Mouse (Mus musculus) midbrain, embryonic 11.5 days (tissue): ENCODE data around the gene Ugt1a9. TPM values are rescaled to one million over a fixed set of nuclear protein-coding genes. Genes with fewer than 3 reads are reported as not detected.

Experiments
- ATAC-seq: fragments of 200-750 bp; cut with Nextera tagmentation; 2 replicates; pipeline ENCODE4 v1.8.0; 2017; ENCODE audit warnings: moderate TSS enrichment, moderate library complexity; ENCODE audit not compliant: low FRiP score
- DNase-seq: peaks from one replicate; pipeline ENCODE4 v3.0.0; 2015; ENCODE audit warnings: low spot score; ENCODE audit errors: missing footprints
- H3K27ac ChIP-seq: fragments of 300-500 bp; sonication (generic); 2 replicates; pipeline ENCODE4 v1.5.1; 2014; ENCODE audit warnings: low read depth, low read length
- H3K27me3 ChIP-seq: fragments of 300-500 bp; sonication (generic); 2 replicates; pipeline ENCODE4 v1.6.1; 2014; ENCODE audit warnings: mild to moderate bottlenecking, low read length, moderate library complexity, mixed read lengths; ENCODE audit not compliant: control insufficient read depth, insufficient read depth
- H3K36me3 ChIP-seq: fragments of 300-500 bp; sonication (generic); 2 replicates; pipeline ENCODE4 v1.6.1; 2014; ENCODE audit warnings: mild to moderate bottlenecking, low read length, moderate library complexity, mixed read lengths; ENCODE audit not compliant: control insufficient read depth, insufficient read depth
- H3K4me1 ChIP-seq: fragments of 300-500 bp; sonication (generic); 2 replicates; pipeline ENCODE4 v1.6.1; 2014; ENCODE audit warnings: low read length; ENCODE audit not compliant: control insufficient read depth, insufficient read depth
- H3K4me2 ChIP-seq: fragments of 300-500 bp; sonication (generic); 2 replicates; pipeline ENCODE4 v1.6.1; 2014; ENCODE audit warnings: mild to moderate bottlenecking, moderate library complexity
- H3K4me3 ChIP-seq: fragments of 300-500 bp; sonication (generic); 2 replicates; pipeline ENCODE4 v1.5.1; 2014; ENCODE audit warnings: low read depth, low read length
- H3K9ac ChIP-seq: fragments of 300-500 bp; sonication (generic); 2 replicates; pipeline ENCODE4 v1.6.1; 2014; ENCODE audit warnings: low read length
- H3K9me3 ChIP-seq: fragments of 300-500 bp; sonication (generic); 2 replicates; pipeline ENCODE4 v1.6.1; 2016; ENCODE audit warnings: low read length; ENCODE audit not compliant: control insufficient read depth
- WGBS: fragments of 180-500 bp; shearing (Covaris S2); extraction: QIAGEN DNeasy Blood & Tissue Kit; methylation state at CpG from one replicate; pipeline ENCODE4 v1.1.7; 2014; 5-methylcytosine and 5-hydroxymethylcytosine counted together
- polyA plus RNA-seq: library from polyadenylated mRNA; unstranded; fragments of >200 nt; fragmentation: Nextera tagmentation; extraction: Ambion mirVana; gene quantifications from 2 replicates; pipeline ENCODE4 v1.2.1, GENCODE M21; 2014

The Ugt1a9 gene
- polyA plus RNA-seq, 1 experiment from 2014 or later, result not detected

DNA sequence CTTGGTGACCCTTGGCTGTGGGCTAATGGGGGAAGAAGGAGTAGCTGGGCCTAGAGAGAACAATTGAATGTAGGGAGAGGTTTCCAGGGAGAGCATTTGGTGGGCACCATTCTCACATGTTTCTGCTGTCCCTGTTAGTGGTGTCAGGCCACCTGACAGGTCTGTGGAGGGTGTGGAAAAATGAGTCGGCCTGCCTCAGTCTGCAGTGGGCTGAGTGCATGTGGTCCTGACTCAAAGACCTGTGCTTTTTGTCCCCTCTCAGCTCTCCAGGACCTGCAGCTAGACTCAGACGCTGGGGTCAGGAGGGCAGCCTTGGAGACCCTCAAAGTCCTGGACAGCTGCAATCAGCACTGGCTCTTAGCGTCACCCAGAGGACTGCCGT, 189.0 kb downstream of the Ugt1a9 start:
- Histone ChIP-seq H3K27me3 (no peaks in the 10 kb centered on the region), H3K4me2 (no peak overlapping the region), H3K4me1 (no peaks in the 10 kb centered on the region), H3K27ac (no peak overlapping the region), H3K9ac (no peak overlapping the region), H3K4me3 (no peak overlapping the region), H3K36me3 (peaks cover 38% of the 10 kb centered on the region), H3K9me3 (peaks cover 52% of the 10 kb centered on the region)
- 84% methylated on average over 4 of the region's 4 CpGs for WGBS
- no peak for DNase-seq
- ATAC-seq, result peak; percentile 5

DNA sequence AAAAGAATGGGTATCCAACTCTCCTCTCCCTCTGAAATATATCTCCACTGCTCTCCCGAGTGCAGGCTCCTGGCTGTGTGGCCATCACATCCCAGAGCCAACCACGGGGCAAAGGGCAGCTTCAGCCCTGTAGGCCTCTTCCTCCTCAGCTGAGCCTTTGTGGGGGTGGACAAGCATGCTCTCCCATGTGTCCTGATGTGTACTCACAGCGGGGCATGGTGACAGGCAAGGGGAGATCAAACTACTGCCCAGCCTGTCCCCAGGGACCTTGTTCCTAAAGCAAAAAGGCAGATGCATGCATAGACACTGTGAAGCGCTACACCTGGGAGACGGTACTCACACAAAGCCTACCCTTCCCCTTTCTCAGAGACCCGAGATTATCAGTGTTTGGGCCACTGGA, 189.5 kb downstream of the Ugt1a9 start:
- no peak for DNase-seq
- Histone ChIP-seq H3K4me3 (no peak overlapping the region), H3K9ac (no peak overlapping the region), H3K27ac (no peak overlapping the region), H3K27me3 (no peaks in the 10 kb centered on the region), H3K9me3 (peaks cover 48% of the 10 kb centered on the region), H3K36me3 (peaks cover 43% of the 10 kb centered on the region), H3K4me2 (no peak overlapping the region), H3K4me1 (no peaks in the 10 kb centered on the region)
- WGBS, result 82% methylated on average over 6 of the region's 6 CpGs
- peak; percentile 19 for ATAC-seq

DNA sequence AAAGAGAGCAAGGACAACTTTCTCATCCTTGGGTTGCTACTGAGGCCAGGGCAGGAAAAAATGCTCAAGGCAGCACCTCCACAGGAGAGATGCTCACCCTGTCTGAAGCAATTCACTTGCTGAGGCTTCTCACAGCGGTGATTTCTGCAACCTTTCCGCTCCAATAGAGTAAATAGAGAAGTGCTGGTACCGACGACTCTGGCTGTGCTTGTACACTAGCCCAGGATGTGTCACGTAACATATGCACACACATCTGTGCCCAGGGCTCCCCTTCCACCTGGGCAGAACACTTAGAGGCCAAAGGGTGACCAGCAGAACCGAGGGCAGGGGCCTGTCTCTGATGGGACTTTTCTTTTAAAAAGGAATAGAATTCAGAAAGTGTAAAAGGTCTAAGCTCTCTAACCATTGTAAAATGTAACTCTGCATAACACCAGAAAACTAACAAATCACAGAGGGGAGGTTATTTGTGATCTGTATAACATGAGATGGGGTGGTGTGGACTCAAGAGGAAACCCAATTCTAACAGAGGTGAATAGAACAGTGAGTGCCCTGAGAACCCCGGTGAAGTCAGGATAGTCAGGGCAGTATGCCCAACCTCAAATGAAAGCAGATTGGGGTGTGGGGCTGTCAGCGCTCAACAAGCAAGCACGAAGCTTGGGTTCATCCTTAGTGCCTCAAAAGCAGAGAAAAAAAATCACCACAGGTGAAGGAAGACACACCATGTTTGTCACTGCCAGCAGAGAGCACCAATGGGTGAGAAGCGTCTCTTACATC, 190.2 kb downstream of the Ugt1a9 start:
- H3K36me3 ChIP-seq, result peaks cover 50% of the 10 kb centered on the region
- H3K4me3 ChIP-seq, result no peak overlapping the region
- WGBS, result 85% methylated on average over 10 of the region's 10 CpGs
- no peaks in the 10 kb centered on the region for H3K4me1 ChIP-seq
- no peaks in the 10 kb centered on the region for H3K27me3 ChIP-seq
- H3K9me3 ChIP-seq, result peaks cover 45% of the 10 kb centered on the region
- no peak for ATAC-seq
- H3K27ac ChIP-seq, result no peak overlapping the region
- H3K4me2 ChIP-seq, result no peak overlapping the region
- no peak for DNase-seq
- no peak overlapping the region for H3K9ac ChIP-seq

DNA sequence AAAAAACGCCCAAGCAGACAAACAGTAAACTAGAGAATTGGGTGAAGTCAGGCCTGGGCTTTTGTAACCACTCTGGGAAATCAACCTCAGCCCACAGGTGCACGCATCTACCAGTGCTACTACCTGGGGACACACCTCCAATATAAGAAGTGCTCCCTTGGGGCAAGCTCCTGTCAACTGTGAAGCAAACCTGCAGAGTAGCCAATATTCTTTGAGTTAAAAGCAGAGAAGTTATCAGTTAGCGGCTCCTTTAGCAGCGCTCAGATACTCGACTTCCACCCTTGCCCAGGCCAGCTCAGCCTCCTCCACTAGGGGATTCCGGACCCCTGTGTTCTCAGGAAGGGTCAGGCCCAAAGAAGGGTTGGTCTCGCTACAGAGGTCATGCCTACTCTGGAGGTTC, 191.1 kb downstream of the Ugt1a9 start:
- 86% methylated on average over 7 of the region's 7 CpGs for WGBS
- ATAC-seq, result no peak
- DNase-seq, result no peak
- Histone ChIP-seq H3K4me3 (no peak overlapping the region), H3K4me1 (no peaks in the 10 kb centered on the region), H3K36me3 (peaks cover 59% of the 10 kb centered on the region), H3K27me3 (no peaks in the 10 kb centered on the region), H3K9ac (no peak overlapping the region), H3K9me3 (peaks cover 44% of the 10 kb centered on the region), H3K27ac (no peak overlapping the region), H3K4me2 (no peak overlapping the region)

DNA sequence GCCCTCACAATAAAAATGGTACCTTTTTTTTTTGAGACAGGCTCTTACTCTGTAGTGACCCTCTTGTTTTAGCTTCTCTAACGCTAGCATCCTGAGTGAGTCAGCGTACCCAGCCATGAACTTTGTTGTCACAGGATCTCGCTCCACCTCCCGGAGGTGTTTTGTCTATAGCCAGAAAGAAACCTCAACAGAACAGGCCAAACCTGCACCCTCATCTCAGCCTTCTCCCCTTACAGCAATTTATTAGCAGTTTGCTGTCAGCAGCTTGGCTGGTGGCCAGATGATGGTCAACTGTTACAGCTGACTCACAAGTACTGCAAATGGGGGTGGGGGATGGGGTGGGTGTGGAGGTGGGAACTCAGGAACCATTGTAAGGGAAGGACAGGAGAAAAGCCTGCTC, 191.7 kb downstream of the Ugt1a9 start:
- H3K4me3 ChIP-seq, result no peak overlapping the region
- peaks cover 39% of the 10 kb centered on the region for H3K9me3 ChIP-seq
- H3K4me2 ChIP-seq, result no peak overlapping the region
- no peak for DNase-seq
- no peak overlapping the region for H3K9ac ChIP-seq
- ATAC-seq, result no peak
- H3K4me1 ChIP-seq, result no peaks in the 10 kb centered on the region
- no peak overlapping the region for H3K27ac ChIP-seq
- H3K36me3 ChIP-seq, result peaks cover 65% of the 10 kb centered on the region
- H3K27me3 ChIP-seq, result no peaks in the 10 kb centered on the region
- 91% methylated on average over 4 of the region's 4 CpGs for WGBS

DNA sequence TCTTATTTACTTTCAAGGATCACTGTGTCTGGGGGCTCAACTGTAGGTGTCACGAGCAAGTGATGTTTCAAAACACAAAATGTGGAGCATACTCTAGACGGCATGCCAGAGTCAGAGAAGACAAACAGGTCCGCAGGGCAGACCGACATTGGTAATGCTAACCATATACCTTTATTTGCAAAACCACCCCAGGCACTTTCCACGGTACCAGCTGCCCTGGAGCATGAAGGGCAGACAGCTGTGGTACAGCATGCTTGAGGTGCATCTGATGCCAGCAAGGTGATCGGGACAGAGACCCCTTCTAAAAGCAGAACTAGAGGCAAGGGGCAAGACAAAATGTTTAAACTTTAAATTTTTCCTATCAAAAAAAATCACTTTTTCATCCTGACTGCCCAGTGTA, 192.4 kb downstream of the Ugt1a9 start:
- Histone ChIP-seq H3K4me2 (no peak overlapping the region), H3K4me3 (no peak overlapping the region), H3K9me3 (peaks cover 32% of the 10 kb centered on the region), H3K27me3 (no peaks in the 10 kb centered on the region), H3K36me3 (peaks cover 72% of the 10 kb centered on the region), H3K9ac (no peak overlapping the region), H3K27ac (no peak overlapping the region), H3K4me1 (no peaks in the 10 kb centered on the region)
- WGBS, result 78% methylated on average over 6 of the region's 6 CpGs
- no peak for DNase-seq
- ATAC-seq, result no peak

DNA sequence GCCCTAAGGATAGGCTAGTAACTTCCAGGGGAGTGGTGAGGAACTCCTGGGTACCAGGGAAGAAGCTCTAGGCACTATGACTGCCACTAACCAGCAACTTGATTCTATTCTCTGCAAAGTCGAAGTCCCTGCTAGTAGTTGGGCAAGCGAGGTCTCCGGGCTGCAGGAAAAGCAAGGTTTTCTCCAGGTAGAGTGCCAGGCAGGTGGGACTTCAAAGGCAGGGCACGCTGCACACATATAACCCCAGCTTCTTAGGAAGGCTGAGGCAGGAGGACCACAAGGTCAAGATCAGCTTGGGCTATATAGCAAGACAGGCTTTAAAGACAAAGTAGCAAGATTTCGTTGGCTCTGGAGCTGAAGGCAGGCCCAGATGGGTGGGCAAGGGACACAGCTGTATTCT, 193.2 kb downstream of the Ugt1a9 start:
- 90% methylated on average over 5 of the region's 5 CpGs for WGBS
- ATAC-seq, result no peak
- H3K9me3 ChIP-seq, result peaks cover 28% of the 10 kb centered on the region

DNA sequence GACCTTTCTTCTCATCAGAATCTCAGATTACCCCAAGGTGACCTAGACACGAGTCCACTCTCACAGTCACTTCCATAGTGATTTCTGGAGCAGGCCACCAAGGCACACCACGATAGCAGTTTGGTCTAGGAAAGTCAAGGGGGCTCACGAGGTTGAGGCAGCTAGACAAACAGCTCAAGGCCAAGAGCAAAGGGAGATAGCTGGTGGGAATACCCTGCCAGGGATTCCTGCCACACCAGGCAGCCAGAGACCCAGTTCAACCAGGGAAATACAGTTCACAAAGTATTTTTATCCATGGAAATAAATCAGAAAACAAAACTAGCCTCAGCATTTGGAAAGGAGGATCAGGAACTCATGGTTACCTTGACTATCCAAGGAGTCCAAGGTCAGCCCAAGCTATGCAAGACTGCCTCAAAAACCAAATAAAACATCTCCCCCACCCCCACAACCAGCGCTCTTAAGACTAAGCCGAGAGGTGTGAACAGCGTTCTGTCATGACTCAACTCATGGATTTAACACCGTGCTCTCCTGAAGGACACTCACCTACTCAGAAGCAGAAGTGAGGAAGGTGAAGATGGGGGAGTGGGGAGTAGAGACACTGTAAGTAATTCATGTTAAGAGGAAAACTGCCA, 193.8 kb downstream of the Ugt1a9 start:
- DNase-seq (no peak), ATAC-seq (no peak)
- WGBS, result 90% methylated on average over 7 of the region's 7 CpGs
- Histone ChIP-seq H3K36me3 (peaks cover 86% of the 10 kb centered on the region), H3K4me1 (no peaks in the 10 kb centered on the region), H3K4me3 (no peak overlapping the region), H3K27ac (no peak overlapping the region), H3K4me2 (no peak overlapping the region), H3K27me3 (no peaks in the 10 kb centered on the region), H3K9ac (no peak overlapping the region), H3K9me3 (peaks cover 25% of the 10 kb centered on the region)

More for the DNA sequence above, 193.2 kb downstream of the Ugt1a9 start:
- no peak for DNase-seq
- no peak overlapping the region for H3K9ac ChIP-seq
- H3K36me3 ChIP-seq, result peaks cover 80% of the 10 kb centered on the region
- no peak overlapping the region for H3K27ac ChIP-seq
- no peak overlapping the region for H3K4me2 ChIP-seq
- H3K4me3 ChIP-seq, result no peak overlapping the region
- no peaks in the 10 kb centered on the region for H3K27me3 ChIP-seq
- no peaks in the 10 kb centered on the region for H3K4me1 ChIP-seq

DNA sequence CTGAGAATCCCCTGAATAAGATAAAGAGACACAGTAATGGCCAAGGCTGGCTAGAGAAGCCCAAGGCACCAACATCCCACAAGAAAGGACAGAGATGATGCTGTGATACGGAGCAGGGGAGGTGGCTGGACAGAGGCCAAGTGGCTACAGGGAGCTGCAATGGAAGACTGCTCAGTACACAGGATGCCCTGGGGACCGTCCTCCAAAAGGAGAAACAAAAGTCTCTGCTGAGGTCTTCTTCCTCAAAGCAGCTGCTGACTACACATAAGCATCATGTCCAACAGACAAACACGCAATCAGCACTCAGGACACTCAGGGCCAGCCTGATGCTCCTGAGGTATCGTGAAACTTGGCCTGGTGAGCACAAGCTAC, 194.3 kb downstream of the Ugt1a9 start:
- no peak for ATAC-seq
- peaks cover 91% of the 10 kb centered on the region for H3K36me3 ChIP-seq
- H3K4me2 ChIP-seq, result no peak overlapping the region
- no peak for DNase-seq
- H3K27ac ChIP-seq, result no peak overlapping the region
- H3K4me1 ChIP-seq, result no peaks in the 10 kb centered on the region
- H3K9me3 ChIP-seq, result peaks cover 24% of the 10 kb centered on the region
- no peaks in the 10 kb centered on the region for H3K27me3 ChIP-seq
- no peak overlapping the region for H3K9ac ChIP-seq
- no peak overlapping the region for H3K4me3 ChIP-seq
- WGBS, result 82% methylated on average over 4 of the region's 4 CpGs
